Mouse (Mus musculus) right cerebral cortex, adult 18-20 months (tissue): Measurements from ENCODE around the gene Xrra1.
"Not testable (repeated sequence)": the region's sequence is repeated elsewhere in the genome, so short reads cannot be mapped to it uniquely, and the experiment has no call there.

Experiments
- DNase-seq: peaks from one replicate; pipeline ENCODE4 v3.0.0; 2022; ENCODE audit warnings: mixed read lengths

Xrra1 gene

DNA sequence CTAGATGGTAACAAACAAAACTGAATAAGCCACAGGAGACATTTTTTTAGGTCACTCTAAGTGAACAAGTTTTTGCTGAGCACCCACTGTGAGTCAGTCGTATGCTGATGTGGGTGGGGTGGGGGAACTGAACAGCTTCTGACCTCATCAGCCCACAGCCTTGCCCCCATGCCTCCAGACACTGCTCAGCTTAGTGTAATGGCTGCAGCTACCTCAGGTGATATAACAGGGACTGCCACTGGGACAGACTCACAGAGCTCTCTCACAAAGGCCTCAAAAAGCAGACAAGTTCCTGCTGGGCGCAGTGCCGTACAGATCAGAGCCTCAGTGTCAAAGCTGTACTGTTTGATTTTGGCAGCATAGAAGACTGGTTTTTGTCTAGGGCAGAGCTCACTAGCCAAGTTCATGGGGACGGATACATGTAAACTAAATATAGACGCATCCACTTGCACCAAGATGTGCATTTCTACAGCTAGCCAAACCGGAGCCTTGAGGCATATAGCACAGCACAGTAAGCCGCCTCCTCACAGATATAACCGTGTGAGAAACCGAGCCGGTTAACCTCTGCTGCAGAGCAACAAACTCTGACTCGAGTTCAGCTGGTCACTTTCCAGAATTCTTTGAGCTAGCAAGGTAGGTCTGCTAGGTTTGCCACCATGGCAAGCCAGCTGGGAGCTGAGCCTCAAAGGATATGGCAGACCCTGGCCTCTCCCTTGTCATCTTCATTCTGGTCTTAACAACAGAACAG lies 44.2 kb downstream of the Xrra1 start:
- no peak for DNase-seq

GRCm38 (mm10) chr7:99904421-99905005 lies 45.6 kb downstream of the Xrra1 start:
- no peak for DNase-seq

DNA sequence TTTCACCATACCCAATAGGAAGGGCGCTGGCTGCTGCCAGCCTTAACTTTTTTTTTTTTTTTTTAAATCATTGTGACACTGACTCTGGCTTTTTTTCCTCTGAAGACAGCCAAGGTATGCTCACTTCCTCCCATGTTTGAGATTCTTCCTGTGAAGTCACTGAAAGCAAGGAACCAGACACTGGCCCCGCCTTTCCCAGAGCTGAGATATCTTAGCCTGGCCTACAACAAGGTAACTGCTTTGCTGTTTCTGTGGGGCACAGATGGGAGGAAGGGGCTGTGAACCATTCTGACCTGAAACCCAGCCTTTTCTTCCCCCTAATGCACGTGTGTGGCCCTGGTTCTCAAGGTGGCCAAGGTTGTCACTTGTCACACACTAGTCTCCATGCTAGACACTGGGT lies 47.4 kb downstream of the Xrra1 start:
- DNase-seq = no peak

DNA sequence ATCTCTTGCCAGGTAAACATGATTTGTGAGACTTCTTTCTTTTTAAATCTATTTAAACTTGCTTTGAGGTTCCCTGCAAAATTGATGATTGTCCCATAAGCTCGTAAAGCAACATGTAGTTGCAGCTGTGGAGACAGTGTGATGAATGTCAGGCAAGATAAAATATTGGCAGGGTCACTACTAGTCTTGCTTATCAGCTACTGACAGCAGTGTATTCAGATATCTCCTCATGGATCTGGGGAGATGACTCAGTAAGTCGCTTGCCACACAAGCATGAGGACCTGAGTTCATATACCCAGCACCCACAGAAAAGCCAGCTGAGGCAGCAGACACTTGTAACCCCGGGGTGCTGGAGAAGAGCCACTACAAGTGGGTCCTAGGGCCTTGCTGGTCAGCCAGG lies 48.5 kb downstream of the Xrra1 start:
- no peak for DNase-seq

GRCm38 (mm10) chr7:99911038-99911437 lies 52.1 kb downstream of the Xrra1 start:
- DNase-seq = no peak

- DNase-seq = no peak
These were observed 55.4 kb downstream of the Xrra1 start for GRCm38 (mm10) chr7:99914316-99914715.

GRCm38 (mm10) chr7:99915511-99915910 lies 56.6 kb downstream of the Xrra1 start:
- no peak for DNase-seq

DNA sequence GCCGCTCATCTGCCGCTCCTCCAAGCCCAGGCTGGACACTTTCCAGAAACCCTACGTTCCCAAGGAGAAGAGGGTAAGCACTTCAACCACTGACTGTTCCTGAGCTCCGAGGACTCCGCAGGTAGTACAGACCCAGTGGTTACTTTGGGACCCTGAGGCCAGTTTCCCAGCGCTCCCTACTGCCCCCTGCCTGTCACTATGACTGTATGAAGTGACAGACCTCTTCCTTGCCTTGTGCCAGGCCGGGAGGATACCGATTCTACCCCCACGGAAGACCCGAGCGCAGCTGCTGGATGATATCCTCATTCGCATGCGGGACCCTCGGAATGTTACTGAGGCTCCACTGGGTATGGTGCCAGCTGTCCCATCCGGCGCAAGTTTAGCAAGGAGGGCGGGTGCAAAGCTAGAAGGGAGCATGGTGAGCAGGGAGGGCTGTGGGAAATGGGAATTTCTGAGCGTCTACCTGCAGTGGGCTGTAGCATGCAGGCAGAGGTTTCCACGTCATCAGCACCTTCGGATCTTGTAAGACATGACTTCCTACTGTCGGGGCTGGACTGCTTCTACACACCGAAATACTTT lies 57.9 kb downstream of the Xrra1 start:
- DNase-seq = peak; percentile 28

GRCm38 (mm10) chr7:99917320-99917844 lies 58.5 kb downstream of the Xrra1 start:
- peak; percentile 67 for DNase-seq

DNA sequence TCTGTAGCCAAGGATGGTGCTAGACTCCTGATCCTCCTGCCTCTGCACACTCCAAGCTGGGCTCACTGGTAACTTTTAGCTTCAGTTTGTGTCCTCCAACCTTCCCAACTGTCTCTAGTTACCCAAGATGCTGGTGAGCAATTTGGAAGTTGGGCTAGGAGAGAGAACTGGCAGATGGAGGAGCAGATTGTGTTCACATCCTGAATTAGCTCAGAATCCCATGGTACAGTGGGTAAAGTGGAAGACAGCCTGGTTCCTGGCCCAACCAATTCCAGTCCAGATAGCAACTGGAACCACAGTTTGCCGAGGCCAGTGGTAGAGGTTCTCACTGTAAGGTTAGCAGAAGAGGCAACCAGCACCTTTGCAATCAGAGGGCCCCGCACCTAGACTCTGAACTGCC lies 60.2 kb downstream of the Xrra1 start:
- DNase-seq = peak; percentile 61

- no peak for DNase-seq
These were observed 61.1 kb downstream of the Xrra1 start for GRCm38 (mm10) chr7:99919971-99920370.

DNA sequence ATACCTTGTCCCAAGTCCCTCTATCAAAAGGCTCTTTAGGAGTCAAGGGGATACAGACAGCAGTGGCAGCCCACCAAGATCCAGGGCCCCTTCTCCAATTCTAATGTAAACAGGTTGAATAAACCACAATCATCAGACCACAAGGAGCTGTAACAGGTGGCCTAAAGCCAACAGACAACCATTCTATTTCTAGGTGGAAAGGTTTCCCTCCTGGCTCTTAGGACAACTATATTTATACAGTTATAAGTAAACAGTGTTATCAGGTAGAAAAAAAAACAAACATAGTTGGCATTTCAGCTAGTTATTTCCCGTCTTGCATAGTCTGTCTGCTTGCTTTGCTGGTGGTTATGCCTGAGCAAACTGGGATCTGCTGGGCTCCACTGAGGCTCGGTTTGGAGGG lies 61.5 kb downstream of the Xrra1 start:
- no peak for DNase-seq

DNA sequence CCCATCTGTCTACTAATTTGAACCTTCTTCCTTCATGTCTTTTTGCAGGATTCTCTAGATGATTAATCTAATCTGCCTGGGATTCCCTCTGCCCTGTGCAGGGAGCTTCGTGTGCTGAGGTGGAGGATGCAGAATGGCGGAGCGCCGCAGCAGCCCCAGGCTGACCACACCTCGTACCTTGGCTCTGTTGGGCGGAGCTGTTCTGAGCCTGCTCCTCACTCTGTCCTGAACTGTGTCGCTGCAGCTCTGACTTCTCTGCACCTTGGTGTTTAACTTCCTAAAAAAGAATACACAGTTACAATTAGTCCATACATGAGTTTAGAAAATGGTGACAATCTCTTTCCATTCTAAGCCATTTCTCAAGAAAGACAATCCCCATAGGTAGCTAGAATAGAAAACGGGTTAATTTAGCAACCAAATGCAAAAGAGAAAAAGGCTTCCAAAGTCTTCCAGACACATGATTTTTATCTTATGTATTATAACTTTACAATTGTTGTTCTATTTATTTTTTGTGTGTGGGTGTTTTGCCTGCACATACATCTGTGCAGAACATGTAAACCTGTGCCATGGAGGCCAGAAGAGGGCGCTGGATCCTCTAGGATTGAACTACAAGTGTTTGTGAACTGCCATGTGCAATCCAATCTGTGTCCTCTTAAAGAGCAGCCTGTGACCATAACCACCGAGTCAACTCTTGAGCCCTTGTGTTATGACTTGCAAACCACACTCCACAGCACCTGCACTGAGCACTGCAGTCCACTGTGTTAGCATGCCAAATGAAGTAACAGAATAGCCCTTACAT lies 68.2 kb downstream of the Xrra1 start:
- DNase-seq = peak; percentile 77

DNA sequence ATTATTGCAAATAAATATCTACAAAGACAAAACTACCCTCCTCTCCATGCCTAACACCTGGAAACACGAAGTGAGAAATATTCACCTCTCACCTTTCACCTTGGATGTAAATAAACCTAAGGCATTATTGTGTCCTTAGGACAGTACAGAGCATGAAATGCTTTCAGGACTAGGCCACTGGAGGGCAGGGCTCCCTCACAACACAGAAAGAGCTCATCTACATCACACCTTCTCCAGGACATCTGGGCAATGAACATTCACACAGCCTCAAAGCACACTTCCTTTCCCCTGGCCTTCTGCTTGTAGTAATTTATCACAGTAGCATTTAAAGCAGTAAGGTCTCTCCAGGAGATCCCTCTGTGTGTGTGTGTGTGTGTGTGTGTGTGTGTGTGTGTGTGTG lies 76.8 kb downstream of the Xrra1 start:
- no peak for DNase-seq

GRCm38 (mm10) chr7:99940669-99941068 lies 81.8 kb downstream of the Xrra1 start:
- no peak for DNase-seq

DNA sequence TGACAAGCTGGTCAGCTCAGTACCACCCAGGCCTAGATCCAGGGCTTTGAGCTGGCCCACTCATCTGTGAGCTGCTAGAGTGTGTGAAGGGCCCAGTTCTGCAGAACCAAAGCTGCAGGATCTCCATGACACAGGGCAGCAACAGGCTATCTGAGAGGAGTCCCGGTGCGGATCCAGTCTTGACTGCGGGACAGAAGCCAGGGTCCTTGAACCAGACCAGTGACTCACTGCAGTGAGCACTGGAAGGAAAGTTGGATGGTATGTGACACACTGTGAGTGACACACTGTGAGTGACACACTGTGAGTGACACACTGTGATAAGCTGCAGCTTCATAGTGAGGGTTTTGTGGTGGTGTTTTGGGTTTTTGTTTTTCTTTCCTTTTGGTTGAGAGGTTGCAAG lies 85.6 kb downstream of the Xrra1 start:
- DNase-seq = no peak

DNA sequence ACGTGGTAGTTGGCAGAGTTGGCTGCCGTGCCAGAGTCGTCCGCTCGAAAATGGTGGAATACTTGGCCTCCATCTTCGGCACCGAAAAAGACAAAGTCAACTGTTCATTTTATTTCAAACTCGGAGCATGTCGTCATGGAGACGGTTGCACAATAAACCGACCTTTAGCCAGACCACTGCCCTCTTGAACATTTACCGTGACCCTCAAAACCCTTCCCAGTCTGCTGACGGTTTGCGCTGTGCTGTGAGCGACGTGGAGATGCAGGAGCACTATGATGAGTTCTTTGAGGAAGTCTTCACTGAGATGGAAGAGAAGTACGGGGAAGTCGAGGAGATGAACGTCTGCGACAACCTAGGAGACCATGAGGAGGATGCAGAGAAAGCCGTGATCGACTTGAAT lies 86.1 kb downstream of the Xrra1 start:
- DNase-seq = not testable (repeated sequence)

DNA sequence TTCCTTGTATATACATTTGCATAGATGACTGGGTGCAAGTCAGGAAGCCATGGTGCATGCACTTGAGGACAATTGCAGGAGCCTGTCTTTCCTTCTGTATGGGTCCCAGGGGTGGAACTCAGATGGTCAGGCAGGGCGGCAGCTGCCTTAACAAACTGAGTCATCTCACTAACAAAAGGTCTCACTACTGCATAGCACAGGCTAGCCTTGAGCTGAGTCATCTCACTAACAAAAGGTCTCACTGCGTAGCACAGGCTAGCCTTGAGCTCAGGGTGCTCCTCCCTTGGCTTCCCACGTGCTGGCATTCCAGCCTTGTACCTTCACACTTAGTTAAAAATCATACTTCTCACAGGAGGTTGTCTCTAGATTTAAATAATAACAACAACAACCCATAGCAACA lies 87.0 kb downstream of the Xrra1 start:
- no peak for DNase-seq

- no peak for DNase-seq
These were observed 87.4 kb downstream of the Xrra1 start for GRCm38 (mm10) chr7:99946356-99946755.

DNA sequence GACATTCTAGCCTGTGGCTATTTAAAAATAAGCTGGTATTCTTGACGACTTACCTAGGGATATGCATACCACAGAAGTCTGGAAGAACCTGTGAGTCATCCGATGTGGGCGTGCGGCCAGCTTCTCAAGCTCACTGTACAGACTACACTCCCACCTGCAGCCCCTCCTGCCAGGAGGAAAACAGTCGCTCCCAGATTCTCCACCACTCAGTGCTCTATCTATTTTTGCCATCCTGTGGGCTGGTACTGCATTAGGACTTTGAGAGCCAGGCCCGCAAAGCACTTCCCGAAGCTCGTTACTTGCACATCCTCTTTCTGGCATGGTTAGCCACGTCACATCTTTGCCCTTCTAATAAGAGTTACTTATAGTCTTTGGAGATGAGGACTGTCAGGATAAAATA lies 88.4 kb downstream of the Xrra1 start:
- peak; percentile 95 for DNase-seq

GRCm38 (mm10) chr7:99953442-99954098 lies 94.7 kb downstream of the Xrra1 start:
- DNase-seq = peak; percentile 91

- no peak for DNase-seq
These were observed 95.3 kb downstream of the Xrra1 start for GRCm38 (mm10) chr7:99954212-99954611.

DNA sequence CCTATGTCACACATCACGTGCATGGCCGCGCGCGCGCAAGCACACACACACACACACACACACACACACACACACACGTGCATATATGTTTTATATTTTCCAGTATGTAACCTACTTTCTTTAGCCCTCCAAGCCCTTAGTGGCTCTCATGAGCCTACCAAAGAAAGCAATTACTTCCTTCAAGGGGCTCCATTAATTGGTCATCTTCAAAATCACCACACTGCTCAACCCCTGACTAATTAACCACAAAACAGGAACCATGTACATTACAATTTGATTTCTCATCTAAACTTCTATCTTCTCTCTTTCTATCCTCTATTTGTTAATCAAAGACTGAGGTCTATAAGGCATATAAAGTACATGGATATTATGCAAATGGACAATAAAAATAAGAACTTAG lies 97.2 kb downstream of the Xrra1 start:
- no peak for DNase-seq
